ENCODE assay signal across 15 mouse cellular contexts in genomic region chr3:28332316-28332715, GRCm38 (mm10).
"Had no signal": no experiment of that assay in that cellular context is flagged by ENCODE, and none has a peak within 500 bp of the region (broad histone marks: within the 10 kb centered on the region; RNA-seq: fewer than 3 reads in every experiment).

No protein-coding gene starts in this region.

- H3K36me3 ChIP-seq: limb, embryonic 12.5 days; liver, embryonic 13.5 days; midbrain, embryonic 10.5 days; neural tube, embryonic 15.5 days; stomach, embryonic 15.5 days had no signal

- H3K27me3 ChIP-seq: limb, embryonic 12.5 days; liver, embryonic 13.5 days; neural tube, embryonic 15.5 days; stomach, embryonic 15.5 days had no signal

- ATAC-seq: liver, postnatal 0 days; lung, postnatal 0 days had no signal

- H3K4me2 ChIP-seq: limb, embryonic 12.5 days; liver, embryonic 13.5 days; neural tube, embryonic 15.5 days; stomach, embryonic 15.5 days had no signal

- H3K4me1 ChIP-seq: limb, embryonic 12.5 days; liver, embryonic 13.5 days; midbrain, embryonic 10.5 days; stomach, embryonic 15.5 days had no signal

- H3K4me3 ChIP-seq: limb, embryonic 12.5 days; liver, embryonic 13.5 days; midbrain, embryonic 10.5 days; myocyte; neural tube, embryonic 15.5 days; stomach, embryonic 15.5 days had no signal

- DNase-seq: kidney, adult 18-20 months; kidney, postnatal 10 days; kidney, postnatal 4 days; liver; liver, embryonic 13.5 days; liver, postnatal 0 days; lung, postnatal 36 days; right cerebral cortex, postnatal 14 days; thymus, postnatal 36 days had no signal

- H3K9ac ChIP-seq: limb, embryonic 12.5 days; liver, embryonic 13.5 days; liver, postnatal 0 days; neural tube, embryonic 15.5 days; stomach, embryonic 15.5 days had no signal

- H3K9me3 ChIP-seq: limb, embryonic 12.5 days; liver, embryonic 13.5 days; midbrain, embryonic 10.5 days; neural tube, embryonic 15.5 days; stomach, embryonic 15.5 days had no signal

- H3K27ac ChIP-seq: limb, embryonic 12.5 days; liver, embryonic 13.5 days; midbrain, embryonic 10.5 days; neural tube, embryonic 15.5 days; stomach, embryonic 15.5 days had no signal
